Mouse (Mus musculus) urinary bladder, postnatal 4 days (tissue): ENCODE results near the gene Zfp968.
"Not testable (repeated sequence)": the region's sequence is repeated elsewhere in the genome, so short reads cannot be mapped to it uniquely, and the experiment has no call there.

ENCODE experiments used
- DNase-seq, 2 experiments: peaks; one replicate each; pipeline ENCODE4 v3.0.0; 2021 to 2022; ENCODE audit warnings: low spot score in 2 of 2

The Zfp968 gene

GRCm38 (mm10) chr2:175372136-175372535, at the start of gene Zfp968:
Zfp968 (plus strand) TSS chr2:175372436.
- not testable (repeated sequence) for DNase-seq

GRCm38 (mm10) chr2:175338097-175338496, 34.1 kb upstream of the Zfp968 start, which contains the start of gene Gm4631:
Gm4631 (minus strand) TSS chr2:175338197.
- not testable (repeated sequence) for DNase-seq
